Mouse (Mus musculus) T-helper 2 cell (primary cell): Measurements from ENCODE around the gene Fxyd4.

Source experiments
- in situ Hi-C: fragments of 300-600 bp; cut with MboI, MseI; formaldehyde crosslinking; loops from one replicate; pipeline ENCODE4 v1.15.1; 2025; ENCODE audit warnings: high pct_unique_total_duplicates

The Fxyd4 gene

DNA sequence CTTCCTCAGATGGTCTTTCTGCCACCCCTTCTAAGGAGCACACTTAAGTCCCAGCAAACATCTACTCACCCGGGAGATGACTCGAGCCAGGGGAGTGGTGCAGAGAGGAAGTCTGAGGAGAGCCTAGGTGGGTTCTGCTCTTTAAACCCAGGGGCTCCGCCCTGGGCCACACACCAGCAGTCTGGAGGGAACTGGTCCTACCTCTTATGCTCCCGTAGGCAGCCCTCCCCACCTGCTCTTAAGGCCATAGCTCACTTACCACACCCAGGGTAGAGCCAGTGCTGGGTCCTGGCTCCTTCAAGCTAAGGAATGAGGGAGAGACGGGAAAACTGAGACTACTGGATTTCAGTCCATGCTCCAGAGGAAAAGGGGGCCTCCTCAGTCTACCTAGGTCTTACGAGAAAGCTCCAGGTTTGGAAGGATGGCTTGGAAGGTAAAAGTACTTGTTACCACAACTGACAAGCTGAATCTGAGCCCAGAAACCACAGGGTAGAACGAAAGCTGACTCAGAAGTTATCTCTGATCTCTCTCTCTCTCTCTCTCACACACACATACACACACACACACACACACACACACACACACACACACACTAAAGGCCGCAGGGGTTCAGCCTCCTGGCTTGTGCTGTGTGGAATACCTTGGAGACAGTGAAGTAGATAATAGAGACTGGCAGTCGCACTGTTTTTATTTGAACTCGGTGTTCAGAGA is at the start of gene Fxyd4:
Gene Fxyd4 (minus strand): TSS at position 471 of the 711 bp plus-strand sequence.
- in situ Hi-C loops, result no loop called here

- in situ Hi-C loops, result loop anchor here (25.0 kb wide), 1 partner anchor 825 kb away; the partner anchor contains the start of gene Cxcl12
Measured at GRCm38 (mm10) chr6:117987173-117987572, 49.7 kb upstream of the Fxyd4 start.

DNA sequence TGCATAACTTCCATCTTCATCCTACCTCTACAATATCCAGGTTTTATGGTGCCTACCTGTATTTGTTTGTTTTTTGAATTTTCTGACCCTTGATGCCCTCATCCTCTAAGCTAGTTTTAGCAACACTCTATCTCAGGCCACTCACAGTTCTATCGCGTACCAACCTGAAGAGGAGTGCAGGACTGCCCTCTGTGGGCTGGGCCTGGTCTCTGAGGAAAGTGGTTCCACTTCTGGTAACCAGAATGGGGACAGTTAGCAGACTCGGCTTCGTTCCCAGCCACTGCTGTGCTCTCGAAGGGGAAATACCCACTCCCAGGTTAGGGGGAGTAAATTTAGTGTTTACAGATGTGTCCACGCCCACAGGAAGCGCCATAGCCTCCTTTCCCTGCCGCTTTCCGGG is 29.2 kb upstream of the Fxyd4 start:
- in situ Hi-C loops, result no loop called here

GRCm38 (mm10) chr6:117963201-117963600 is 25.7 kb upstream of the Fxyd4 start:
- in situ Hi-C loops, result no loop called here

- in situ Hi-C loops, result no loop called here
Measured at GRCm38 (mm10) chr6:117956851-117957501, 19.5 kb upstream of the Fxyd4 start.

DNA sequence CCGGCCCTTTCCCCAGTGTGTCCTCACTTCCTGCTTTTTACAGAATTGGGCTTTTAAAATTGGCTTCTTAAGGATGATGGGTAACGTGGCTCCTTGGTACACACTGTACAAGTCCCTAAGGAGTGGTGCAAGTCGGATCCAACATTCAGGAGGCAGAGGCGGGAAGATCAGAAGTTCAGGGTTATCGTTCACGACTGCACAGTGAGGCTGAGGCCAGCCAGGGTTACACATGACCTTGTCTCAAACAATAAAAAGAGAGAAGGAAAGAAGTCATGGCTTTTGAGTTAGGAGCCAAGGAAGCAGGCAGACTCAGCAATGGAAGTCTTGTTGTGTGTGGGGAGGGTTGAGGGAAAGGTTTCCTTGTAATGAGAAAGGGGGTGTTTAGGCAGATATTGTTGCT is 18.7 kb upstream of the Fxyd4 start:
- in situ Hi-C loops, result no loop called here

DNA sequence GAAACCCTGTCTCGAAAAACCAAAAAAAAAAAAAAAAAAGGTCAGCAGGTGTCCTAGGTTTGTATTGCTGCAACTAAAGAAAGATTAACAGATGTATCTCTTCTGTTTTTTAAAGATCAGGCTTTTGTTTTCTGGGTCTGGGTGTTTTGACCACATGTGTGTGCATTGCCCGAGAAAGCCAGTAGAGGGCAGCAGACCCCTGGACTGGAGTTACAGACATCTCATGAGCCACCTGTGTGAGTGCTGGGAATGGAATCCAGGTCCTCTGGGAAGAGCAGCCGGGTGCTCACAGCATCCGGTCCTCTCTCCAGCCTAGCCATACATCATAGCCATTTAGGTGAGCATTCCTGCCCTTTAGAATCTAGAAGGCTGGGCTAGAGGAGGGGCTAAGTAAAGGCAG is 14.8 kb upstream of the Fxyd4 start:
- in situ Hi-C loops, result no loop called here

GRCm38 (mm10) chr6:117943899-117944298 is 6.4 kb upstream of the Fxyd4 start:
- in situ Hi-C loops, result no loop called here

- in situ Hi-C loops, result no loop called here
Measured at GRCm38 (mm10) chr6:117942769-117943168, 5.3 kb upstream of the Fxyd4 start.

DNA sequence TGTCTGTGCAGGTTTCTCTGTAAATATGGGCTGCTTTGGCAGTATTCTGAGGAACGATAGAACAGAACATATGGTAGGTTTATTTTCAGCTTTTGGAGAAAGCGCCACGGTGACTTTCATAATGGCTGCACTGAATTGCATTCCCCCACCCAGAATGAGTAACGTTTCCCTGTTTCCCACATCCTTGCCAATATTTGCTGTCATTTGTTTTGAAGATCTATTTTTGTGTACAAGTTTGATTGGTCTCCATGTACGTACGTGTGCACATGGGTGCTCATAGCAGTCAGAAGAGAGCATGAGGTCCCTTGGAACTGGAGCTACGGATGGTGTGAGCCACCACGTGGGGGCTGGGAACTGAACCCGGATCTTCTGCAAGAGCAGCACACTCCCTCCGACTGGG is 1.5 kb upstream of the Fxyd4 start:
- in situ Hi-C loops, result no loop called here

DNA sequence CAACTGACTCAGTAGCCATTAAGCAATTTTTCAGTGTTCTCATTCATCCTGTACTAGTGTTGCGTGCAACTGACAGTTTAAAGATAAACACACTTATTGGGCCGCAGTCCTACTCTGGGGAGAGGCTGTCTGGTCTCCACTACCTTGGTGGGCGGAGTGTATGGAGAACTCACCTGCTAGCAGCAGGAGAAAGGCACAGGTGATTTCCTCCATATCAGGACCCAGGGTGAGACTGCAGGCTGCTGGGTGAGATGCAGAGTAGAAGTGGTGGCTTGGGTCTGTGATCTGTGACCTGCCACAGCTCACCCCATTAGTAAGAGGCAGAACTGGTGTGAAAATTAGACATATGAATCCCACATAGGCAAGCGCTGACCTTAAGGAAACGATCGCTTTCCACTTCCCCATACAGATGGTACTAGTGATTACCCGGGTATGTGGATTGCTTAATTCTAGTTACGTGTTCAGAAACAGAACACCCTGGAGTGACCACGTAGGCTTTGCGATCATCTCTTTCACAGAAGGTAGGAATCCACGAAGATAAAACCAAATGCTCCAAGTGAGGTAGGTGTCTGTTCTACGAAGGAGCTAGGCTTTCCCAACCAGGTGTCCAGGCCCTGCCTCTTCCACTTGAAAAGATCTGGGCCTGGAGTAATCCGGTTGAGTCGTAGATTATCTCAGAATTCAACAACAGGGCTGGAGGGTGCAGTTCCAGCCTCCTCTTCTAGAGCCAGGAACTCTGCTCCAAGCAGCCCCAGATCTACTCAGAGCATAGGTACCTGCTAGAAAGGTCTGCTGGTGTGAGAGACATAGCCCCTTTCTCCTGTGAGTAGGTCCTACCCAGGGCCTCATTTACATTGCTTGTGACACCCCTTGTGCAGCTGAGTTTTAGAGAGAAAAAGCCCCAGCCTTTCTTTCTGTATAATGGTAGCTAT is 1.5 kb downstream of the Fxyd4 start:
- in situ Hi-C loops, result no loop called here

- in situ Hi-C loops, result loop anchor here (5.0 kb wide), 1 partner anchor 87 kb away; no protein-coding TSS in a partner anchor
Measured at GRCm38 (mm10) chr6:117934301-117934700, 3.2 kb downstream of the Fxyd4 start.

DNA sequence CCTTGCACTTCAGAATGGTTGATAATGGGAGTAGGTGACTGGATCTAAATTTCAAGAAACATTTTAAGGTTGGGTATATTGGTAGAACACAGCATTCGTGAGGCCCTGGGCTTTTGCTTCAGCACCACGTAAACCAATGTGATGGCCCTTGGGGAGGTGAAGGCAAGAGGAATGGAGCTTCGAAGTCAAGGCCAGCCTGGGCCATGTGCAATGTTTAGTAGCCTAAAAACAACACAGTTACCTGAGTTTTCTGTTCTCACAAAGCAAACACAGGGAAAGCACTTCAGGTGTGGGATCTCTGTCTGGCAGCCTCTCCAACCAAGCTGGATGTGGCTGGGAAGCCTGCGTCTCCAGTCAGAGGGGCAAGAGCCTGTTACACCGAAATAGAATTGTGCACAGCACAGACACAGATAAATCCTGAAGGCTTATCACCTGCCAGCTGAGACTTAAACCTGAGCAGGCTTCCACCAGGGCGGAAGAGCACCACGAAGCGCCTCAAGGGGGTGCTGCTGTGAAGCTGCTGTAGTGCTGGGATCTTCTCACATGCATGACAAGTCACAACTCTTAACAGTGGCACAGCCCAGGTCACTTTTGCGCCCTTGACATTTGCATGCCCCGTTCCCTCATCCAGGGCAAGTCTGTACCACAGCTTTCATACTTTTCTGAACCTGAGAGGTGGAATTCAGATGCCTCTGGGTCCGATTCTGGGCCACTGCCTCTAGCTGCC is 5.0 kb downstream of the Fxyd4 start:
- in situ Hi-C loops, result loop anchor here (5.0 kb wide), 1 partner anchor 85 kb away; no protein-coding TSS in a partner anchor

- in situ Hi-C loops, result loop anchor here (5.0 kb wide), 1 partner anchor 83 kb away; no protein-coding TSS in a partner anchor
Measured at GRCm38 (mm10) chr6:117929945-117930655, 7.4 kb downstream of the Fxyd4 start.

GRCm38 (mm10) chr6:117928746-117929145 is 8.7 kb downstream of the Fxyd4 start:
- in situ Hi-C loops, result no loop called here

DNA sequence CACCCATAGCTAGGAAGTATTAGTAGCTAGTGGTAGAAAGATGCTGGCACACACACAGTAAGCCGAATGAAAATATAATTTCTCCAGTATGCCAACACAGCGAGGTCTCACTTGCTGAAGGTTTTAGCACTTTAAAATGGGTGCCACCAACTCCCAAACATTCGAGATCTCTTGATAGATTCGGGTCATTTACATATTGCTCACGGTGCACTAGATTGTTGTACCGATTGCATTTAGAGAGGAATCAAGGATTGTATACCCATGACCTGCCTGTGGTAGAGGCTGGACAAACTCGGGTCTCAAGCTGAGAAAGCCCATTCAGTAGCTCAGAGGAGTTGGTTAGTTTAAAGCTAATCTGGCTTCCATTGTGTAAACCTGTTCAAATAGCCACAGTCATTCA is 9.5 kb downstream of the Fxyd4 start:
- in situ Hi-C loops, result no loop called here

DNA sequence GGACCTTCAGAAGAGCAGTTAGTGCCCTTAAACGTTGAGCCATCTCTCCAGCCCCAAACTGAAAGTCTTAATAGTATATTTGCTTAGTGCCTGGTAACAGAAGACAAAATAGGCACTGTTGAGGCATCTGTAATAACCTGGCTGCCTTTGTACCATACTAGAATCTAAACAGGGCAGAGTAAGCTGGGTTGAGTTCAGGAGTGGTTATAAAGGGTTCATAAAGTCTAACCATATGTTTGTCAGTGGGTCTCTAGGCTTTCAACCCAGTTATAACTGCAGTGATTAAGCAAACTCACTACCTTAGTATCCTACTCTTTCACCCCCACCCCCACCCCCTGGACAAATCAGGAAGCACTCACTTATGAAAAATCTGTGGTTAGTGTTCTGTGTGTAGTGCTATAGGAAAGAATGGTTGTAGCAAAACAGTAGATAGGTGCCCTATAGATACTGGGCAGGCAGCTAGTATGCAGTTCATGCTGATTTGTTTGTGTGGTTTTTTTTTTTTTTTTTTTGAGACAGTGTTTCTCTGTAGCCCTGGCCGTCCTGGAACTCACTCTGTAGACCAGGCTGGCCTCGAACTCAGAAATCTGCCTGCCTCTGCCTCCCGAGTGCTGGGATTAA is 10.5 kb downstream of the Fxyd4 start:
- in situ Hi-C loops, result no loop called here

DNA sequence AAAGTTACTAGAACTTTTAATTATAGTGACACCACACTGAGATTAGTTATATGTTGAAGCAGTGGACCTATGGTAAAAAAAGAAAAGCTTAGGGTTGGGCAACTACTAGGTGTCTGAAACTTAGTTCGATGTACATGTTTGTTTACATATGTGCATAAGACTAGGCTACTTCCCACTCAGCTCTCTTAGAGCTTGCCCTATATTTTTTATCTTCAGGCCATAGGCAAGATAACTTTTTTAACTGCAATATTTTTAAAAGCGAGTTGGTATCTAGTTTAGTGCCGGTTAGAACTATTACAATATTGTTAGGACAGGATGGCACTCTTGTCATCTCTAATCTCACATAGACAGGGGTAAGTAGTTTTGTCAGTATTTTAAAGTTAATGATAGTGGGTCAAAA is 15.5 kb downstream of the Fxyd4 start:
- in situ Hi-C loops, result no loop called here

DNA sequence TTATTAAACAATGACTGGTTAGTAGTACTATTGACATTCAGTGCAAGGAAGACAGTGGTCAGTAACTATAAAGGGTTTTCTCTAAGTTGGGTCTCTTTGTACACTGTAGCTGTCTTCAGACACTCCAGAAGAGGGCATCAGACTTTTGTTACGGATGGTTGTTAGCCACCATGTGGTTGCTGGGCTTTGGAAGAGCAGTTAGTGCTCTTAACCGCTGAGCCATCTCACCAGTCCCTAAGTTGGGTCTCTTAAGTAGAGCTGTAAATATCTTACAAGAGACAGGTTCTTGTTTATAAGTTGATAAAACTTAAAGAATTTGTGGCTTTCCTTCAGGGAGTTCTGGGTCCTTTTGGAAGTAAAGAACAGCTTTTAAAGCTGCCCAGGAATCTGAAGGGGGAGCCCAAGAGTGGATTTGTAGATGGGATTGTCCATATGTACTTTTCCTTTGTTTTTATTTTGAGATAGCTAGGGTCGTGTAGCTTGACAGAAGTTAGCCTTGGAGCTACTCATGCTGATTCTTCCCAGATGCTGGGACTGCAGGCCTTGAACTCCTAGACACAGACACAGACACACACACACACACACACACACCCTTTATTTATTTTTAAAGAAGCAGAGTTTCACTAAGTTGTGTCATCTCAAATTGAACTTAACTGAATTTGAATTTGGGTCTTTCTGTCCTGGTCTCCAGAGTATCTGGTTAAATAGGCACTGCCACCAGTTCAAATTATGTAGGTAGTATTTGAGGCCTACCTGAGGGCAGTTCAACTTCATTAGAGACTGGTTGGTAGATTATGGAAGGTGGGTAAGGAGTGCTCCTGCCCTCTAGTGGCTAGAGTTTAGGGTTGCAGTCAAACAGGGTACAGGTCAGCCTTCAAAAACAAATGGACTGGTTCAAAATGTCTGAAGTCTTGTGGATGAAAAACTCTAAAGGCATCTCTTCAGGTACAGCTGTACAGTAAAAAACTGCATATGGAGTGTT is 16.5 kb downstream of the Fxyd4 start:
- in situ Hi-C loops, result no loop called here
